Mouse (Mus musculus): ENCODE results near the gene Vmn1r59. TPM values are rescaled to one million over a fixed set of nuclear protein-coding genes. Genes with fewer than 3 reads are reported as not detected.

The Vmn1r59 gene
- not detected in 2 replicates for polyA plus RNA-seq (2012; rRNA removed; ENCODE audit: low replicate concordance)

DNA sequence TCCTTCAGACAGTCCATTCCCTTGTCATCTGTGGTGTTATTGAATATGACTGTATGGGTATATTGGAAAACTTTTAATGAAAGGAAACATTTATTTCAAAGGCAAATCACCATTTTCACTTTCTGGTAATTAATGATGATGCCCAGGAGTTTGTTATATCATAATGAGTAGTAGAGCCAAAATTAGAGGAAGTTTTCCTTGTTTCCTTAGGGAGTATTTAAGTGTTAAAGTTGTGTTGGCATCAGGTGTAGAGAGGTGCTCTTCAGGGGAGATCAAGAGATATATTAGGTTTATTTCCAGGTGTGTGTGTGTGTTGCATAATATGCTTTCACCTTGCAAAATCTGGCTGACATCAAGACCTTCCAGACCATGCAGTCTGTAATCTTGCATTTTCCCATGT, at the start of gene Vmn1r59:
Gene Vmn1r59, minus strand, starts transcription at position 101 of the 400 bp plus-strand sequence.

GRCm38 (mm10) chr7:5493856-5494255, 37.3 kb upstream of the Vmn1r59 start, which contains the start of gene Vmn2r28:
Gene Vmn2r28 (minus strand): TSS chr7:5493956.

GRCm38 (mm10) chr7:5413296-5413695, 43.3 kb downstream of the Vmn1r59 start, which contains the start of gene Vmn1r58:
Gene Vmn1r58 (minus strand): TSS chr7:5413396.

Other genes starting within 250 kb of the Vmn1r59 start
- not detected in 2 replicates for gene Vmn1r57, start 238.3 kb downstream of the Vmn1r59 start, polyA plus RNA-seq (2012; rRNA removed; ENCODE audit: low replicate concordance)
- not detected in 2 replicates for gene Gm5065, start 106.2 kb downstream of the Vmn1r59 start, polyA plus RNA-seq (2012; rRNA removed; ENCODE audit: low replicate concordance)
- not detected in 2 replicates for gene Nlrp2, start 105.7 kb downstream of the Vmn1r59 start, polyA plus RNA-seq (2012; rRNA removed; ENCODE audit: low replicate concordance)
- not detected in 2 replicates for gene Vmn1r58, start 43.4 kb downstream of the Vmn1r59 start, polyA plus RNA-seq (2012; rRNA removed; ENCODE audit: low replicate concordance)
- gene Vmn2r28, start 37.2 kb upstream of the Vmn1r59 start, polyA plus RNA-seq (2012; rRNA removed; ENCODE audit: low replicate concordance) = not detected in 2 replicates
- gene Vmn1r60, start 90.5 kb upstream of the Vmn1r59 start, polyA plus RNA-seq (2012; rRNA removed; ENCODE audit: low replicate concordance) = not detected in 2 replicates
- gene Vmn1r61, start 156.5 kb upstream of the Vmn1r59 start, polyA plus RNA-seq (2012; rRNA removed; ENCODE audit: low replicate concordance) = not detected in 2 replicates
- gene Vmn1r62, start 216.9 kb upstream of the Vmn1r59 start, polyA plus RNA-seq (2012; rRNA removed; ENCODE audit: low replicate concordance) = not detected in 2 replicates

All from mammary gland, adult 2 months (tissue).